Mouse (Mus musculus): Measurements from ENCODE around the gene Tle3.

- TF ChIP-seq CTCF (IDR thresholded peaks at IDR 0.05; ENCODE audit: low read depth) = no peak
- TF ChIP-seq EP300 (optimal IDR thresholded peaks at IDR 0.05) = no peak
Observed at GRCm38 (mm10) chr9:61392338-61392620, 20.1 kb downstream of the Tle3 start.
